Mouse (Mus musculus): ENCODE data around the gene Gm10282. TPM values are rescaled to one million over a fixed set of nuclear protein-coding genes. Genes with fewer than 3 reads are reported as not detected.

Gene Gm10282
- polyA plus RNA-seq, 1 experiment from 2014 or later: 38.0 TPM

DNA sequence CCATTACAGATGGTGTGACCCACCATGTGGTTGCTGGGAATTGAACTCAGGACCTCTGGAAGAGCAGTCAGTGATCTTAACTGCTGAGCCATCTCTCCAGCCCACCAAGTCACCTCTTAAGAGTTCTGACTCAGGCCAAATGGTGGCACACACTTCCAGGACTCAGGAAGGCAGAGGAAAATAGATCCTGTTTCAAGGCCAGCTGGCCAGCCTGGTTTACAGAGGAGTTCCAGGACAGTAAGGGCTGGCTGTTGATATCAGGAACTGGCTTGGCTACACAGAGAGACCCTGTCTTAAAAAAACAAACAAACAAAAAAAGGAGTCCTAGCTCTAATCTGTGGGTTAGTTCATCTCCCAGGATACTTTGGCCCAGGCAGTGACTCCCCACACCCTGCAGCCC, 32.0 kb upstream of the Gm10282 start:
- Histone ChIP-seq H3K36me3 (peaks cover 70% of the 10 kb centered on the region), H3K9me3 (replicated peaks) (no peaks in the 10 kb centered on the region), H3K27ac (replicated peaks) (no peak overlapping the region), H3K4me3 (no peak overlapping the region), H3K27me3 (ENCODE audit: low read depth, poor library complexity, severe bottlenecking) (no peaks in the 10 kb centered on the region), H3K4me1 (peaks cover 4% of the 10 kb centered on the region; the same call in 1 of the 2 replicates)
- DNase-seq (ENCODE audit: low spot score): no peak

DNA sequence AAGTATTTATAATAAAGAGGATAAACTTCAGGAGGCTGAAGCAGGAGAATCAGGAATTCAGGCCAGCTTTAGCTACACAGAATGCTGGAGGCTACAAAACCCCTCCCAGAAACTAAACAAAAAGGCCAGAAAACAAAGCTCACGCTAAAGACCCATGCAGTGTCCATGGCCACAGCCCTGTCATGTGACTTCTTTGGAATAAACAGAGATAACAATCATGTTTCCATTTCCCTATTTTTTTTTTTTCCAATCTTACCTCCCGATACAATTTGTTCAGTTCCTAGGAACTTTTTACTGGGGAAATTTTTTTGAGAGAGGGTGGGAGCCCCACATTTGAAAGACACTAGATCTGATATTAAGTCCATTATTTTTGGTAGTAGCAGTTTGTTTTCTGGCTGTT, 31.2 kb upstream of the Gm10282 start:
- no peak for DNase-seq (ENCODE audit: low spot score)
- peaks cover 63% of the 10 kb centered on the region for H3K36me3 ChIP-seq
- WGBS: 85% methylated on average over 2 of the region's 2 CpGs

DNA sequence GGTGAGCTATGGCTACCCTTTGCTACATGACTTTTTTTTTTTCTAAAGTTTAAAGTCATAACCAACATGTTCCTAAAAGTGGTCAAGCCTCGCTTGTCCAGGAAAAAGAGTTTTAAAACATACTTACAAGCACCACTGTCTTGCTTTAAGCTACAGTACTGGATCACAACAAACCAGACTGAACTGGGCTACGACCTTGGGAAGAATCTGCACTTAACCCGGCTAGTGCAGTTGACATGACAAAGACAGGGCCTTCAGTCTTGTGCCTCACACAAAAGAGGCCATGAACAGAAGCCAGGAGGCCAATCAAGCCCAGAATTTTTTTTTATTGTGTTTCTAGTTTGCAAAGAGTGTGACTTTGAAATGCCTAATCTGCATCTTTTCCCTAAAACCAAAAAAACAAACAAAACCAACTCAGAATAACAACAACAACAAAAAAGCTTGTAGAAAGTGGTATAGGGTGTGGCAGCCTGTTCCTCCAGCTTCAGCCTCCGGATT, 29.1 kb upstream of the Gm10282 start:
- no peaks in the 10 kb centered on the region for H3K9me3 ChIP-seq (replicated peaks)
- H3K27me3 ChIP-seq (ENCODE audit: low read depth, poor library complexity, severe bottlenecking): no peaks in the 10 kb centered on the region
- no peak overlapping the region for H3K4me3 ChIP-seq
- H3K27ac ChIP-seq (replicated peaks): no peak overlapping the region
- H3K4me1 ChIP-seq: peaks cover 4% of the 10 kb centered on the region; the same call in 1 of the 2 replicates
- DNase-seq (ENCODE audit: low spot score): no peak
- peaks cover 42% of the 10 kb centered on the region for H3K36me3 ChIP-seq
- WGBS: 79% methylated on average over 4 of the region's 4 CpGs

More for the DNA sequence above, 31.2 kb upstream of the Gm10282 start:
- Histone ChIP-seq H3K27me3 (ENCODE audit: low read depth, poor library complexity, severe bottlenecking) (no peaks in the 10 kb centered on the region), H3K9me3 (replicated peaks) (no peaks in the 10 kb centered on the region), H3K4me1 (peaks cover 4% of the 10 kb centered on the region; the same call in 1 of the 2 replicates), H3K4me3 (no peak overlapping the region), H3K27ac (replicated peaks) (no peak overlapping the region)

DNA sequence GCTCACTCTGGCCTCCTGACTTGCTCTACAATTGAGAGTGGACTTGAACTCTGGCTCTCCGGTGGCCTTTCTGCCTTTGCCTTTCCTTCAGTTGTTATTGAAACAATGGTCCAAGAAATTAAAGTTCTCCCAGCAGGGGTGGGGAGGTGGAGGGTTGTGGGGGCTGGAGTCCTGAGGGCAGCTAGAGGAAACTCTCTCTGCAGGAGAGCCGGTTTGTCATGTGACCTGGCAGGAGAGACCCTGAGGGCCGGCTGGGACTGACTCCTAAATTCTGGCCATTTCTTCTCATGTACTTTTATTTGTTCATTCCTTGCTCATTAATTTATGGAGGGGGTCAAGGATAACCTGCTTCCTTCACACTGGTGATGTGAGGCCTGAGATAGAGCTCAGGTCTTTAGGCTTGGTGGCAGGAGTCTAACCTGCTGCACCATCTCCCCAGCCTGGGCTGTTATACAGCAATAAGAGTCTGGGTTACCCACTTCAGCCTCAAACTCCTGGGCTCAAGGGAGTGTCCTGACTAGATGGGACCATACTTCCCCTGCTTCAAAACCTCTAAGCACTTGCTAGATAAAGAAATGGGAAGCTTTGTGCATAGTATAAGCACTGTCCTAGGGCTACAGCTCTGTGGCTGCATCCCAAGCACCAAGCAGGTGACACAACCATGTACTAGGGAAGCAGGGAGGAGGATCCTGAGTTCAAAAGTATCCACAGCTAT, 28.5 kb upstream of the Gm10282 start:
- no peak for DNase-seq (ENCODE audit: low spot score)
- Histone ChIP-seq H3K36me3 (peaks cover 36% of the 10 kb centered on the region), H3K9me3 (replicated peaks) (no peaks in the 10 kb centered on the region), H3K27me3 (ENCODE audit: low read depth, poor library complexity, severe bottlenecking) (no peaks in the 10 kb centered on the region), H3K27ac (replicated peaks) (no peak overlapping the region), H3K4me1 (peaks cover 4% of the 10 kb centered on the region; the same call in 1 of the 2 replicates), H3K4me3 (no peak overlapping the region)
- 60% methylated on average over 3 of the region's 3 CpGs for WGBS

DNA sequence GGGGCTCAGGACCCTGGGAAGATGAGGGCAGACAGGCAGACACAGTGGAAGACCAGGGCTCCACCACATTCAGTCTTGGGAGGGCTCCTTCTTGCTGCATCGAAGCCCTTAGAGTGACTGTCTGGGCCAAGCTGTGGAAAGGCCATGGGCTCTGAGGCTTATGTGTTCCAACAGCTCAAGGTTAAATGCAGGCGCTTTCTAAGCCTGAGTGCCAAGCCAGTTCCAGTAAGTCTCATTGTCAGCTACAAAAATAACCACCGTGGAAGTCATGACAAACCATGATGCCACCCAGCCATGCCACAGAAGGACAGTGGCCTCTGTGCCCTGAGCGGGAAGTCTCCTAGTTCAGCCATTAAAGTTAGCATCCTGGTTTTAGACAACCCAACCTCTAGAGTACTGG, 26.6 kb upstream of the Gm10282 start:
- no peaks in the 10 kb centered on the region for H3K27me3 ChIP-seq (ENCODE audit: low read depth, poor library complexity, severe bottlenecking)
- 90% methylated on average over 4 of the region's 4 CpGs for WGBS
- H3K4me3 ChIP-seq: no peak overlapping the region
- H3K9me3 ChIP-seq (replicated peaks): no peaks in the 10 kb centered on the region
- peaks cover 16% of the 10 kb centered on the region for H3K36me3 ChIP-seq
- peaks cover 4% of the 10 kb centered on the region; the same call in 1 of the 2 replicates for H3K4me1 ChIP-seq
- DNase-seq (ENCODE audit: low spot score): no peak
- no peak overlapping the region for H3K27ac ChIP-seq (replicated peaks)

DNA sequence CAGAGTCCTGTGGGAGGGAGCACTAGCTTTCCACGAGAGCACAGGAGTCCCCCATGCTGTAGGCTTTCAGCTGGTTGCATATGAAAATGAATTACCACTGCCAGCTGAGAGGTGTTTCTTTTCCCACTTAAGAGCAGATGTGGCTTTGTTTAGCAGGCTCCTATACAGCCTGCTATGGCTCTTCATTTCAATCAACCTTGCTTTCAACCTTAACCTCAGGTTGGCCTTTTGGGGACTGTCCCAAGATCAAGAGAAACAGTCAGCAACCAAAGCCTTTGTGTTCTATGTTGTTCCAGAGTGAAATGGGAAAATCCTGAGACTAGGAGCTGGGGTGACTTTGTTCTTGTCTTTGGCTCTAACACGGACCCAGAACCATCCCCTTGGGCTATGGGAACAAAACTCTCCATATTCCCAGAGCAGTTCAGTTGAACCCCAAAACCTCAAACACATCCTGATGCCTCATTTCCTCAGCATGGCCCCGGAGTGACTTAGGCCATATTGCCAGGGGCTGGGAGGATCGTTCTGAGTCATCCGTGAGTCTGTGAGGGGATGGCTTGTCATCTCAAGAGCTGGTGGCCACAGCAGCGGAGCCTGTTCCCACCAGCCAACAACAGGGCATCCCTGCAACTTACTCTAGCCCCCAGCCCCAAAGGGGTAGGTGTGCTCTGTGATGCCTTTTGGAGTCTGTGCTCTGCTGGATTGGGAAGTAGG, 25.9 kb upstream of the Gm10282 start:
- Histone ChIP-seq H3K27me3 (ENCODE audit: low read depth, poor library complexity, severe bottlenecking) (no peaks in the 10 kb centered on the region), H3K4me1 (peaks cover 4% of the 10 kb centered on the region; the same call in 1 of the 2 replicates), H3K9me3 (replicated peaks) (no peaks in the 10 kb centered on the region), H3K4me3 (no peak overlapping the region), H3K36me3 (peaks cover 11% of the 10 kb centered on the region), H3K27ac (replicated peaks) (no peak overlapping the region)
- 87% methylated on average over 6 of the region's 6 CpGs for WGBS
- DNase-seq (ENCODE audit: low spot score): no peak

DNA sequence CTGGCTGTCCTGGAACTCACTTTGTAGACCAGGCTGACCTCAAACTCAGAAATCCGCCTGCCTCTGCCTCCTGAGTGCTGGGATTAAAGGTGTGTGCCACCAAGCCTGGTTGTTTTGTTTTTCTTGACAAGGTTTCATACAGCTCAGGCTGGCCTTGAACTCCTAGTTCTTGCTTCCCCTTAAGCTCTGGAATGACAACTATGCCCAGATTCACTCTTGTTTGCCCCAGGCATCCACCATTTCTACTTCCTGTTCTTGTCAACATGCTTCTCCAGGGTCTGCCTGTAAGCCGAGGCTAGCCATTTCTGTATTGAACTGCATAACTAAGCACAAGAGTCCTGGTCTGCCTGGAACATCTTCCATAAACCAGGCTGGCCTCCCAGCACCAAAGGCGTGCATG, 24.1 kb upstream of the Gm10282 start:
- Histone ChIP-seq H3K27ac (replicated peaks) (no peak overlapping the region), H3K4me1 (peaks cover 4% of the 10 kb centered on the region; the same call in 1 of the 2 replicates), H3K36me3 (no peaks in the 10 kb centered on the region), H3K27me3 (ENCODE audit: low read depth, poor library complexity, severe bottlenecking) (no peaks in the 10 kb centered on the region), H3K4me3 (no peak overlapping the region), H3K9me3 (replicated peaks) (no peaks in the 10 kb centered on the region)
- DNase-seq (ENCODE audit: low spot score): no peak
- 84% methylated on average over 3 of the region's 3 CpGs for WGBS

DNA sequence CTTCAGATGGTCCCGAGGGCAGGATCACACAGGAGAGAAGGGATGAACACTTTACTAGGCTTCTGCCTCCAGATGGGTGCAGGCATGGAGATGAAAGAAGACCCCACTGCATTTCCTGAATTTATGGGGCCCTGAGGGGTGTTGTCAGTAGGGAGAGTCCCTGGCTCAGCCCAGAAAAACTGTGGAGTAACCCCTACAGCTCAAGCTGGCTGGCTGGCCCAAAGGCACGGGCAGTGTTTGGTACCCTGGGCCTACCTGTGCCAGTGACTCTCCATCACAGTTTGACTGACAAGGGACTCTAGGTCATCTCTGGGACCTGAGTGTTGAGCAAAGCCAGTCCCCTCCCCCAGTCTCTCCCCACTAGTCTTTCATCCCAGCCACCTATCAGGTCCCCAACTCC, 19.6 kb upstream of the Gm10282 start:
- 76% methylated on average over 2 of the region's 2 CpGs for WGBS
- H3K27ac ChIP-seq (replicated peaks): no peak overlapping the region
- DNase-seq (ENCODE audit: low spot score): no peak
- H3K27me3 ChIP-seq (ENCODE audit: low read depth, poor library complexity, severe bottlenecking): peaks cover 37% of the 10 kb centered on the region
- no peaks in the 10 kb centered on the region for H3K36me3 ChIP-seq
- no peak overlapping the region for H3K4me3 ChIP-seq
- H3K9me3 ChIP-seq (replicated peaks): no peaks in the 10 kb centered on the region
- H3K4me1 ChIP-seq: peaks cover 8% of the 10 kb centered on the region

DNA sequence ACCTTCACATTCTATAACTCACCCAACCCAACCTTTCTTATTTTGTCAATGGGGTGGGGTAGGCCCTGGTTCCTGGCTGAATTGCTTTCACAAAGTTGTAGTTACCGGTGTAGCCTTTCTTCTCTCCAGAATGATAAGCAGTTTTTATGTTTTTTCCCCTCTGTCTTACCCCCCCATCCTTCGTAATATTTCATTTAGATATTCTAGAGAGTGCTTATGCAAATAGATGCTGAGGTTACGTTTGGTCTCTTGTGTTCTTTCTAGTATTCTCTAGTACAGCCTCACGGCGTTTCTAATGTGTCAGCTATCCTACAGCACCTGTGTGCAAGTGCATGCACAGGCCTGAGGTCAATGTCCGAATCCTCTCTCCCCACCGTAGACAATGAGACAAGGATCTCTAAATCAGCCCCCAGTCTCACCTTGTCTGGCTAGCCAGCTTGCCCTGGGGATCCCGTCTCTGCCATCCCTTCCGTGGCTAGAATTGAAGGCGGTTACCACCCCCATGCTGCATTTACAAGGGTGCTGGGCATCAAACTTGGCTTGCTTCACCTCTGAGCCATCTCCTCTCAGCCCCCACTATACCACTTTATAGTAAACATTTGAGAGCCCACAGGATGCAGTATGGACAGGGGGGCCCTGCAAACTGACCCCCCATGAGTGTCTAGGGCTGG, 19.1 kb upstream of the Gm10282 start:
- Histone ChIP-seq H3K9me3 (replicated peaks) (no peaks in the 10 kb centered on the region), H3K4me1 (peaks cover 13% of the 10 kb centered on the region), H3K27me3 (ENCODE audit: low read depth, poor library complexity, severe bottlenecking) (peaks cover 42% of the 10 kb centered on the region), H3K4me3 (no peak overlapping the region), H3K36me3 (no peaks in the 10 kb centered on the region), H3K27ac (replicated peaks) (no peak overlapping the region)
- WGBS: 84% methylated on average over 10 of the region's 10 CpGs
- no peak for DNase-seq (ENCODE audit: low spot score)

DNA sequence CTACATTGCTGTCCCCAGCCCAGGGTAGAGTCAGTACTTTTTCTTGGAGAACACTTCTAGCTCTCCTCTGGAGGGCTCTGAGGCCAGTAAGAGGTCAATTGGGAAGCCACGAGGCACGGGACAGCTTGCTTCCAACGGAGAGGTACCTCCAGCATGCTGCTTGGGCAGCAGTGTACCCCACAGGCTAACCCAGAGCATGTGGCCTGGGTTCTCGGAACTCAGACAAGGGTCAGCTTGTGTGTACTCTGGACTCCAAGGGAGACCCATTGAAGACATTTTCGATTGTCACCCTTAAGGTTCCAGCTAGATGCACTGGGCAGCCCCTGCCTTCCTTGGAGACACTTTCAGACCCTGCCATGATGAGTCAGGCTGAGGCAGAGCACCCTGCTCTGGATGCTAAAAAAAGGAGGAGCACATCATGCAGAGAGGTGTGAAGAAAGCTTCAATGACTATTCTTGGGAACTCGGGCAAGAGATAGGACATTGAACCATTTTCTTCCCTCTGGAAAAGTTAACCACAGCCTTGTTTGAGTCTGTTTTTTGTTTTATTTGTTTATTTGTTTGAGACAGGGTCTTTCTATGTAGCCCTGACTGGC, 18.2 kb upstream of the Gm10282 start:
- WGBS: 70% methylated on average over 6 of the region's 6 CpGs
- Histone ChIP-seq H3K27ac (replicated peaks) (no peak overlapping the region), H3K4me3 (no peak overlapping the region), H3K4me1 (peaks cover 22% of the 10 kb centered on the region), H3K27me3 (ENCODE audit: low read depth, poor library complexity, severe bottlenecking) (peaks cover 52% of the 10 kb centered on the region), H3K36me3 (no peaks in the 10 kb centered on the region), H3K9me3 (replicated peaks) (no peaks in the 10 kb centered on the region)
- DNase-seq (ENCODE audit: low spot score): no peak

DNA sequence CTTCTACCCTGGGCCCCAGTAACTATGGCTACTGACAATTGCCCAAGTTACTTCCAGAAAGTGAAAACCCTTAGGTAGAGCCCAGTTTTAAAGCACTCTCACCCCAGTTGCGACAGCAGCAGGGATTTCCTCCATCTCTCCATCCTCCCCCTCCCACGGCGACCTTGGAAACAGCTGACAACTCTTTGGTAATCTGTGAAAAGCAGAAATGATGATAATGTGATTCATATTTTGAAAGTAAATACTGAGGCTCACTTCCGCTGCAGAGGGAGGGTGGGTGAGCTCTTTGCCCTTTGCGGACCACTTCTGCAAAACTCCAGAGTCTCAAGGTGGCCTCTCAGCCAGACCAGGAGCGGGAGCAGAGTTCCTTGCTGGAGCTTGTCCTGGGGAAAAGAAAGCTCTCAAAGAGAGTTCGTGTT, 17.4 kb upstream of the Gm10282 start:
- no peak overlapping the region for H3K4me3 ChIP-seq
- H3K27ac ChIP-seq (replicated peaks): no peak overlapping the region
- no peaks in the 10 kb centered on the region for H3K36me3 ChIP-seq
- peaks cover 57% of the 10 kb centered on the region for H3K27me3 ChIP-seq (ENCODE audit: low read depth, poor library complexity, severe bottlenecking)
- WGBS: 79% methylated on average over 7 of the region's 7 CpGs
- no peak for DNase-seq (ENCODE audit: low spot score)
- H3K9me3 ChIP-seq (replicated peaks): no peaks in the 10 kb centered on the region
- peaks cover 29% of the 10 kb centered on the region for H3K4me1 ChIP-seq

DNA sequence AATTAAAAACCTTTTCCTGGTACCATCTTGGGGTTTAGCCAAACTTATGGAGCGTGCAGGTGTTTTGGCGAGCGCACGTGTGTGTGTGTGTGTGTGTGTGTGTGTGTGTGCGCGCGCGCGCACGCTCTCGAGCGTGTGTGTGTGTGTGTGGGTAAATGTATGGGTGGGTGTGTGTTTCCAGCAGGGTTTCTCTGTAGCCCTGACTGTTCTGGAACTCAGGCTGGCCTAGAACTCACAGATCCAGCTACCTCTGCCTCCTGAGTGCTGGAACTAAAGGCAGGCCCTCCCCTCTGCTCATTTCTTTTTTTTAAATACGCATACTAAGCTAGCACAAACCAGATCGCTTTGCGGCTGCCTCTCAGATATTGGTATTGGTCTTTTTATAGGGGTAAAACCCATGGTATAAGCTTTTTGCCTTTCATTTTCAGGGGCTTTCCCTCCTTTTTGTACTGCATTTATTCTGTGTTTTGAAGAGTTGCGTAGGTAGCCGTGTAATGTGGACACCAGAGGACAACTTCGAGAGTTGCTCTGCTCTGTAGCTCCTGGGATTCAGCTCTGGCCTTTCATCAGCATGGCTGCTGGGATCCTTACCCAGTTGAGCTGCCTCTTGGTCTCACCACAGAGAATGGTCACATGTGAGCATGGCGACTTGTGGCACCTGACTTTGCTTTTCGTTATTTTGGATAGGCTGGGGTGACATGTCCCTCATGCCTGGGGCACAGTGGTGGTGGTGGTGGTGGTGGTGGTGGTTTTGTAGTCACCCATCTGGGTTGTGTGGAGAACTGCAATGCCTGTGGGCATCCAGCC, 16.8 kb upstream of the Gm10282 start:
- Histone ChIP-seq H3K27ac (replicated peaks) (no peak overlapping the region), H3K9me3 (replicated peaks) (no peaks in the 10 kb centered on the region), H3K36me3 (no peaks in the 10 kb centered on the region), H3K4me3 (no peak overlapping the region), H3K27me3 (ENCODE audit: low read depth, poor library complexity, severe bottlenecking) (peaks cover 63% of the 10 kb centered on the region), H3K4me1 (peaks cover 31% of the 10 kb centered on the region)
- WGBS: 93% methylated on average over 20 of the region's 20 CpGs
- DNase-seq (ENCODE audit: low spot score): no peak

All from midbrain, embryonic 10.5 days (tissue).